Mouse (Mus musculus) spleen, adult 12 weeks (tissue): ENCODE results near the gene Fiz1.

Experiments
- DNase-seq: peaks from one replicate; pipeline ENCODE4 v3.0.0; 2022; ENCODE audit warnings: low spot score

Gene Fiz1

GRCm38 (mm10) chr7:5014251-5015117 lies at the start of gene Fiz1, which contains the start of gene Zfp524:
TSS of gene Fiz1 (minus strand) at chr7:5014697.
TSS of gene Zfp524 (plus strand) at chr7:5014415.
- peak; percentile 93 for DNase-seq

- DNase-seq, result no peak
Observed at GRCm38 (mm10) chr7:5062360-5063001, 48.0 kb upstream of the Fiz1 start.

GRCm38 (mm10) chr7:5061774-5062359 lies 47.4 kb upstream of the Fiz1 start, which contains the start of gene U2af2:
TSS of gene U2af2 (plus strand) at chr7:5062143.
- peak; percentile 87 for DNase-seq

- peak; percentile 94 for DNase-seq
Observed at GRCm38 (mm10) chr7:5060944-5061773, 46.7 kb upstream of the Fiz1 start.

- DNase-seq, result peak; percentile 69
Observed at GRCm38 (mm10) chr7:5060239-5060731, 45.8 kb upstream of the Fiz1 start.

GRCm38 (mm10) chr7:5059421-5059820 lies 44.9 kb upstream of the Fiz1 start:
- no peak for DNase-seq

- no peak for DNase-seq
Observed at GRCm38 (mm10) chr7:5058631-5059030, 44.1 kb upstream of the Fiz1 start.

GRCm38 (mm10) chr7:5057804-5058203 lies 43.3 kb upstream of the Fiz1 start:
- DNase-seq, result no peak

GRCm38 (mm10) chr7:5057381-5057780 lies 42.9 kb upstream of the Fiz1 start:
- DNase-seq, result no peak

GRCm38 (mm10) chr7:5056651-5057263 lies 42.3 kb upstream of the Fiz1 start:
- no peak for DNase-seq

GRCm38 (mm10) chr7:5053456-5054179 lies 39.1 kb upstream of the Fiz1 start:
- no peak for DNase-seq

GRCm38 (mm10) chr7:5052931-5053343 lies 38.4 kb upstream of the Fiz1 start:
- DNase-seq, result no peak

GRCm38 (mm10) chr7:5052438-5052837 lies 37.9 kb upstream of the Fiz1 start:
- DNase-seq, result no peak

- no peak for DNase-seq
Observed at GRCm38 (mm10) chr7:5051193-5052192, 37.0 kb upstream of the Fiz1 start, which contains the start of gene Zfp580. TSS of gene Zfp580 (plus strand) at chr7:5051538.

GRCm38 (mm10) chr7:5047313-5047712 lies 32.8 kb upstream of the Fiz1 start:
- DNase-seq, result no peak

GRCm38 (mm10) chr7:5046112-5046511 lies 31.6 kb upstream of the Fiz1 start:
- no peak for DNase-seq

- no peak for DNase-seq
Observed at GRCm38 (mm10) chr7:5044981-5045380, 30.5 kb upstream of the Fiz1 start.

- no peak for DNase-seq
Observed at GRCm38 (mm10) chr7:5038940-5039339, 24.4 kb upstream of the Fiz1 start.

GRCm38 (mm10) chr7:5038109-5038732 lies 23.7 kb upstream of the Fiz1 start, which contains the start of gene Zfp784:
TSS of gene Zfp784 (minus strand) at chr7:5038446.
- peak; percentile 94 for DNase-seq
